Mouse (Mus musculus) cerebellum, adult 2 months (tissue): ENCODE data around the gene Gsg1. TPM values are rescaled to one million over a fixed set of nuclear protein-coding genes. Genes with fewer than 3 reads are reported as not detected.

Experiments
- DNase-seq, 2 experiments: peaks; one replicate each; pipeline ENCODE4 v3.0.0; 2021
- H3K27ac ChIP-seq: fragments of 200-500 bp; 2 replicates; pipeline ENCODE4 v1.5.1; 2012; ENCODE audit warnings: low read length, control low read depth, inconsistent platforms; ENCODE audit not compliant: insufficient read depth
- H3K27me3 ChIP-seq: fragments of 200-500 bp; 2 replicates; pipeline ENCODE4 v1.6.1; 2012; ENCODE audit warnings: inconsistent platforms, mild to moderate bottlenecking, low read length, moderate library complexity; ENCODE audit not compliant: control insufficient read depth, insufficient read depth
- H3K4me1 ChIP-seq: fragments of 200-500 bp; 2 replicates; pipeline ENCODE4 v1.6.1; 2011; ENCODE audit warnings: low read length; ENCODE audit not compliant: control insufficient read depth, insufficient read depth
- H3K4me3 ChIP-seq: fragments of 200-500 bp; replicated peaks from 2 replicates; pipeline ENCODE3; 2011; ENCODE audit warnings: mild to moderate bottlenecking, low read depth, low read length, control low read depth; ENCODE audit not compliant: insufficient read depth
- CTCF ChIP-seq: fragments of 200-500 bp; IDR thresholded peaks from 2 replicates; pipeline ENCODE4 v1.5.1; 2011; ENCODE audit warnings: low read depth, mild to moderate bottlenecking, control low read depth, low read length, moderate library complexity, borderline replicate concordance; ENCODE audit not compliant: insufficient read depth
- POLR2A ChIP-seq: fragments of 200-500 bp; IDR thresholded peaks from 2 replicates; pipeline ENCODE4 v1.6.1; 2011; ENCODE audit warnings: low read length, control low read depth, borderline replicate concordance; ENCODE audit not compliant: insufficient read depth
- WGBS: fragments of 180-500 bp; shearing (Covaris S2); methylation state at CpG from one replicate; pipeline ENCODE4 v1.1.7; 2018; 5-methylcytosine and 5-hydroxymethylcytosine counted together
- polyA plus RNA-seq: library from polyadenylated mRNA; depleted of rRNA; stranded (reverse); fragments of >200 nt; gene quantifications from 2 replicates; pipeline ENCODE4 v1.2.3, GENCODE M21; 2012

Gene Gsg1
- polyA plus RNA-seq, 1 experiment: 0.13 TPM

- no peak for TF ChIP-seq POLR2A
- TF ChIP-seq CTCF: no peak
- peak; percentile 15 to 22 for DNase-seq
- 10% methylated on average over 16 of the region's 16 CpGs for WGBS
- Histone ChIP-seq H3K4me3 (no peak overlapping the region), H3K27me3 (no peaks in the 10 kb centered on the region; the same call in 1 of the 2 replicates), H3K4me1 (no peaks in the 10 kb centered on the region), H3K27ac (no peak overlapping the region)
Measured at GRCm38 (mm10) chr6:135252728-135253077, 1.4 kb downstream of the Gsg1 start.

GRCm38 (mm10) chr6:135251849-135252727 lies 2.1 kb downstream of the Gsg1 start:
- H3K4me3 ChIP-seq: no peak overlapping the region

GRCm38 (mm10) chr6:135250926-135251699 lies 3.0 kb downstream of the Gsg1 start:
- Histone ChIP-seq H3K27me3 (no peaks in the 10 kb centered on the region; the same call in 1 of the 2 replicates), H3K4me3 (no peak overlapping the region), H3K4me1 (no peaks in the 10 kb centered on the region), H3K27ac (no peak overlapping the region)
- 86% methylated on average over 19 of the region's 19 CpGs for WGBS
- TF ChIP-seq CTCF (no peak), POLR2A (no peak)
- no peak for DNase-seq

More at GRCm38 (mm10) chr6:135251849-135252727, 2.1 kb downstream of the Gsg1 start:
- no peaks in the 10 kb centered on the region for H3K4me1 ChIP-seq
- 59% methylated on average over 24 of the region's 24 CpGs for WGBS
- no peak overlapping the region for H3K27ac ChIP-seq
- DNase-seq: no peak
- no peak for TF ChIP-seq POLR2A
- TF ChIP-seq CTCF: no peak
- no peaks in the 10 kb centered on the region; the same call in 1 of the 2 replicates for H3K27me3 ChIP-seq

- WGBS: 39% methylated on average over 19 of the region's 19 CpGs
- TF ChIP-seq CTCF (peak; percentile 85), POLR2A (no peak)
- DNase-seq: peak; percentile 35 to 51
- H3K4me1 ChIP-seq: no peaks in the 10 kb centered on the region
- H3K27me3 ChIP-seq: no peaks in the 10 kb centered on the region; the same call in 1 of the 2 replicates
- H3K4me3 ChIP-seq: no peak overlapping the region
- no peak overlapping the region for H3K27ac ChIP-seq
Measured at GRCm38 (mm10) chr6:135249846-135250531, 4.2 kb downstream of the Gsg1 start.

- Histone ChIP-seq H3K27me3 (no peaks in the 10 kb centered on the region; the same call in 1 of the 2 replicates), H3K27ac (no peak overlapping the region), H3K4me1 (no peaks in the 10 kb centered on the region), H3K4me3 (no peak overlapping the region)
- WGBS: 55% methylated on average over 6 of the region's 6 CpGs
- TF ChIP-seq CTCF: no peak
- TF ChIP-seq POLR2A: no peak
- DNase-seq: no peak
Measured at GRCm38 (mm10) chr6:135247861-135248260, 6.3 kb downstream of the Gsg1 start.

- TF ChIP-seq POLR2A (no peak), CTCF (no peak)
- Histone ChIP-seq H3K27ac (no peak overlapping the region), H3K4me1 (no peaks in the 10 kb centered on the region), H3K27me3 (no peaks in the 10 kb centered on the region), H3K4me3 (no peak overlapping the region)
- no peak for DNase-seq
- 62% methylated on average over 8 of the region's 8 CpGs for whole genome bisulfite sequencing
Measured at GRCm38 (mm10) chr6:135245586-135245985, 8.6 kb downstream of the Gsg1 start.

- TF ChIP-seq CTCF (no peak), POLR2A (no peak)
- WGBS: 96% methylated on average over 8 of the region's 8 CpGs
- no peaks in the 10 kb centered on the region for H3K27me3 ChIP-seq
- no peaks in the 10 kb centered on the region for H3K4me1 ChIP-seq
- DNase-seq: no peak
- H3K4me3 ChIP-seq: no peak overlapping the region
- no peak overlapping the region for H3K27ac ChIP-seq
Measured at GRCm38 (mm10) chr6:135240361-135240760, 13.8 kb downstream of the Gsg1 start.
